Mouse (Mus musculus) layer of hippocampus, postnatal 10 days (tissue): ENCODE measurements around the gene Zbtb3. TPM values are rescaled to one million over a fixed set of nuclear protein-coding genes. Genes with fewer than 3 reads are reported as not detected.
"Not testable (repeated sequence)": the region's sequence is repeated elsewhere in the genome, so short reads cannot be mapped to it uniquely, and the experiment has no call there.

Experiments used
- DNase-seq, 2 experiments: peaks; one replicate each; pipeline ENCODE4 v3.0.0; 2021; ENCODE audit warnings: low spot score in 2 of 2
- total RNA-seq, 2 experiments: library from RNA; stranded (reverse); gene quantifications; 2 replicates each; pipeline ENCODE4 v1.2.3; 2021

The Zbtb3 gene
- total RNA-seq, 2 experiments from 2014 or later: 4.2 to 5.2 TPM

- DNase-seq: no peak
These were observed 937 bp downstream of the Zbtb3 start for GRCm38 (mm10) chr19:8803204-8803780.

- no peak for DNase-seq
These were observed 1.7 kb downstream of the Zbtb3 start for GRCm38 (mm10) chr19:8803879-8804660.

GRCm38 (mm10) chr19:8806810-8807209 lies 4.5 kb downstream of the Zbtb3 start:
- no peak for DNase-seq

- no peak for DNase-seq
These were observed 13.5 kb downstream of the Zbtb3 start for GRCm38 (mm10) chr19:8815812-8816211.

- DNase-seq: no peak
These were observed 14.6 kb downstream of the Zbtb3 start for GRCm38 (mm10) chr19:8817001-8817400.

GRCm38 (mm10) chr19:8818301-8818798 lies 16.0 kb downstream of the Zbtb3 start:
- DNase-seq: no peak

- DNase-seq: peak; percentile 91 to 95
These were observed 16.6 kb downstream of the Zbtb3 start, which contains the start of gene Ttc9c for GRCm38 (mm10) chr19:8818801-8819595. TSS of gene Ttc9c (minus strand) at chr19:8819333.

- peak; percentile 98 for DNase-seq
These were observed 17.5 kb downstream of the Zbtb3 start, which contains the start of gene Hnrnpul2 for GRCm38 (mm10) chr19:8819596-8820423. TSS of gene Hnrnpul2 (plus strand) at chr19:8820010.

GRCm38 (mm10) chr19:8820424-8820956 lies 18.1 kb downstream of the Zbtb3 start:
- no peak for DNase-seq

- no peak for DNase-seq
These were observed 18.8 kb downstream of the Zbtb3 start for GRCm38 (mm10) chr19:8821146-8821545.

GRCm38 (mm10) chr19:8822696-8823095 lies 20.3 kb downstream of the Zbtb3 start:
- DNase-seq: no peak

GRCm38 (mm10) chr19:8829660-8830059 lies 27.3 kb downstream of the Zbtb3 start, which contains the start of gene AC129217.1:
TSS of gene AC129217.1 (plus strand) at chr19:8829773.
- no peak for DNase-seq

- peak; percentile 67 to 68 for DNase-seq
These were observed 28.3 kb downstream of the Zbtb3 start for GRCm38 (mm10) chr19:8830664-8831063.

GRCm38 (mm10) chr19:8831262-8831661 lies 28.9 kb downstream of the Zbtb3 start:
- DNase-seq: no peak

GRCm38 (mm10) chr19:8832971-8833370 lies 30.6 kb downstream of the Zbtb3 start:
- DNase-seq: no peak

GRCm38 (mm10) chr19:8836327-8836726 lies 34.0 kb downstream of the Zbtb3 start:
- not testable (repeated sequence) for DNase-seq

- DNase-seq: peak; percentile 90 to 92
These were observed 35.0 kb downstream of the Zbtb3 start, which contains the start of gene Bscl2 for GRCm38 (mm10) chr19:8837251-8837791. TSS of gene Bscl2 (plus strand) at chr19:8837467.

- DNase-seq: peak in 1 of 2 experiments; percentile 72
These were observed 35.8 kb downstream of the Zbtb3 start for GRCm38 (mm10) chr19:8838041-8838730.
